Mouse (Mus musculus): ENCODE measurements around the gene Tgm6.

Gene Tgm6

DNA sequence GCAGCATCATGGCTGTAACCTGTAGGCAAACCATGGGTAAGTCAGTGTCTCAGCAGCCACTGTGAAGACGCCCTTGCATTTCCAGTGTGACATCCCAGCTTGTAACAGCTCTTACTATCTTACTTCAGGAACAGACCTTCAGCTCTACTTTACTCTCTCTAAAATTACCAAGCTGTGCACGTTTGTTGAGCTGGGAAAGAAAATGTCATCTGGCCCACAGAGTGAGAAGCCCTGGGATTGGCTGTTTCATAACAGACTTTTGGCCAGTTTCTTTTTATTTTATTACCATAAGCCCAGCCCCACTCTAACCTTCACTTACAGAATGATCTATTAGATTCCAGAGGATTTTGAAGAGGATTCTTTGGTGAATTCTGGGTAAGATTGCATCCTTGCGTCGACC is at the start of gene Tgm6:
Tgm6 (plus strand) TSS at position 301 of the 400 bp plus-strand sequence.
- DNase-seq (ENCODE audit: low read depth, low spot score), result no peak

DNA sequence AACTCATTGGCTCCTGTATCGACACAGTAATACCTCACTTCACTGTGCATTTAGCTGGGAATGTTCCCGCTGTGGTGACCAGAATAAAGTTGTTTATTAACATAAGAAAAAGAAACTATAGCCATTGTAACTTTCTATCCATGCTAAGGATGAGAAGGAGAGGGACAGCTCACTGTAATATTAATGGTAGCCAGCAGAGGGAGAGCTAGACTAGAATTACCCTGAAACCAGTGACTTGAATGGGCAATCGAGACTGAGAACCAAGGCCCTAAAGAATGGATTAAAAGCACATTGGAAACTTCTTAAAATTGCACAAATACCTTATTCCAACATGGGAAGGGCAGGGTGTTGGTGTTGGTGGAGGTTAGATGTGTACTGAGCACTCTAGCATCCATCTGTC is 44.0 kb upstream of the Tgm6 start:
- DNase-seq (ENCODE audit: low read depth, low spot score), result peak; percentile 35

DNA sequence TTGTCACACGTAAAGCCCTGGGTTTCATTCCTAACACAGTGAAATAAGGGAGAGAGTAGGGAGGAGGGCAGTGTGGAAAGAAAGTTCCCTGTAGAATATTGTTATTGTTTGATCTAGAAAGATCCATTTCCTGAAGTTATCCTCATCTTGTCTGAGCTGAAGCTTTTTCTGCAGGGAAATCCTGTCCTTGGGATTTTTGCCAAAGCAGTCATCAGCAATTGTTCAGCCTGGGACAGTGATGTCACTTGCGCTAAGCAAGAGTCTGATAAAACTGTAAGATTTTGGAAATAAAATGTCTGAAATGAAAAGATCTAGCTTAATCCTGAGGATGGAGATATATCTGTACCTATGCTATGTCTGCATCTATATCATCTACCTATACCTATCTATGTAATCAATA is 41.8 kb upstream of the Tgm6 start:
- no peak for DNase-seq (ENCODE audit: low read depth, low spot score)

DNA sequence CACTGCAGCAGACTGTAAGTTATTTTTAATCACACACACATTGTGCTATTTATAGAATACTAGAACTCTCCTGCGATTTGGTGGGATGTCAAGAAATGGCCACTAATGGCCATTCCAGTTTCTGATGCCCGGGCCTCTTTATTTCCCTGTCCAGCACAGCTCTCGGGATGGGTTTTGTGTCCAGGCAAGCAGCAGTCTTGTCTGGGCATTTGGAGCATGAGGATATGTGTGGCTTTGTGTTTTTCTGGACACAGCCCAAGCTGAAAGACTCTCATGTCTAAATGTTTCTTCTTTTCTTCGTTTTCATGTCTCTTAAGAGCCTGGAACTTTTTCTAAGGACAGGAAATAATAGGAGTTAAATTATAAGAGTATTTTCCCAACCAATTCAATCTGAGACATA is 588 bp downstream of the Tgm6 start:
- no peak for DNase-seq (ENCODE audit: low read depth, low spot score)

DNA sequence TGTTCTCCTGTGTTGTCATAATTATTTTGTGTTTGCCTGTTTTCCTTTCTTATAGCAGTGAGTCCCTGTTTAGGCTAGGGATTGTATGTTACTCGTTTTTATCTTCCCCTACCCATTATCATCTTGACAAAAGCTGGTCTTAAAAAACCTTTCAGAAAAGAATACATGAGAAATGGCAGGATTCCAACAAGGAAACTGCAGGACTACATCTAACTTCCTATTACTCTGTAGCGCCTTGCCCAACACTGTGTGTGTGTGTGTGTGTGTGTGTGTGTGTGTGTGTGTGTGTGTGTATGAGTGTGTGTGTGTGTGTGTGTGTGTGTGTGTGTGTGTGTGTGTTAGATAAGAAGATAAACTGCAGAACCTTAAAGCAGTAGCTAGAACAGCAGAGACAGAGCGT is 1.2 kb downstream of the Tgm6 start:
- no peak for DNase-seq (ENCODE audit: low read depth, low spot score)

DNA sequence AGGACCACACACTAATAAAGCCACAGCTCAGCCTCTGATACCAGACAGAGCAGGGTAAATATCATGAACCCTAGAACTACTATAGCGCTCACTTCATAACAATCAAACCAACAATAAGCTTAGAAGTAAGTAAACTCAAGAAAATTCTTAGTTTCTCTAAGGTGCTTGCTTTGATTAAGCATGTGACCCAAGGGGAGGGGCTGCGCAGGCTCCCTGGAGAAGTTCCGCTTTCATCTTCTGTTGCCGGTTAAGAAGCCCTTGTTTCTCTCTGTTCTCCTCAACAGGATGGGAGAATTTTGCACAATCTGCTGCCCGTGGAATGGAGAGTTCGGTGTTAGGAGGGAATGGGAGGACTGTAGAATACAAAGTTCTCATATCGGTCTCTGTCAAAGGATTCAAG is 6.4 kb downstream of the Tgm6 start:
- DNase-seq (ENCODE audit: low read depth, low spot score), result no peak

DNA sequence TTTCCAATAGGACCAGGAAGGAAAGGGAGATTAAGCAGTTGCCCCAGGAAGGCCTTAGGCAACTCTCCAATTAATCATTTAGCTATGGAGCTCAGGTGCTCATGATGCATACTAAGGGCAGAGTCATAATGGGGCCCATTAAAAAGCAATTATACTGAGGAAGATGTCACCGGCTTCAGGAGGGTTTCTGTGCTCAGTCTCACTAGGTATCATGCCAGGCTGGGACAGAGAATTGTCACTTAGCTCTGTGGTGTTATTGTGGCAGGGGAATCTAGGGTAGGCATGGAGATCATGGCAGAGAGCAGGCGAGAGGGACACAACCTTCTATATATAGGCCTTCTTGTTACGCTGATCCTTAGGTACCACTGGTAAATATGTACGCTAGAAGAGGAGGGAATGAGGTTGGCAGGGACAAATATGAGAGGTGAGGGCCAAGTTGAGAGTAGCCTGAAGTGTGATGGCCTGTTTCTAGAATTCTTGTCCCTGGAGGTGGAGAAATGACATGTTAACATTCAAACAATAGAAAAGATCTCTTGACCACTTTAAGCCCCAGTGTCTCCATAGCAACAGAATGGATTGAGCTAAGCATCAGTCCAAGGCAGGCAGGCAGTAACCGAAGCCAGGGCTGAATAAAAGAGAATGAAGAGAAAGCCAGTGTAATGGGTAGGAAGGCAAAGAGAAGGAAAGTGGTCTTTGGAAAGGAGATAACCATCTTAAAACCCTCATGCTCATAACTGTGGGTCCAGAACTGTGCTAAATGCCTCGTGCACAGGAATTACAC is 13.3 kb downstream of the Tgm6 start:
- DNase-seq (ENCODE audit: low read depth, low spot score), result no peak

DNA sequence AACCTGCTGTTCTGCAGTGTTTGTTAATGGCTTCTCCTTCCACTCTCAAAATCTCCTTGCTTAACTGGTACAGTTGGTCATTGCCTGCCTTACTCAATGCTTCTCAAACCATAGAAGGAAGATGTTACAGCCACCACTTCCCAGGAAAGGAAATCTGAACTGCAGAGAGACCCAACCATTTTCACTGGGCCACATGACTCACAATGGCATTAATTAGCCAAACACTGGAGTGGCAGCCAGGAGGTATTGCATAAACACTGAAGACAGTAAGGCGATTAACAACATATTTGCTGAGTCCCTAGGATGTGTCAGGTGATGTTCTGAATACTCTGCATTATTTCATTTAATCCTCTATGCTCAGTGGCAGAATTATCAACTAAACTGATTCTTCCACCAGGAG is 13.9 kb downstream of the Tgm6 start:
- DNase-seq (ENCODE audit: low read depth, low spot score), result no peak

DNA sequence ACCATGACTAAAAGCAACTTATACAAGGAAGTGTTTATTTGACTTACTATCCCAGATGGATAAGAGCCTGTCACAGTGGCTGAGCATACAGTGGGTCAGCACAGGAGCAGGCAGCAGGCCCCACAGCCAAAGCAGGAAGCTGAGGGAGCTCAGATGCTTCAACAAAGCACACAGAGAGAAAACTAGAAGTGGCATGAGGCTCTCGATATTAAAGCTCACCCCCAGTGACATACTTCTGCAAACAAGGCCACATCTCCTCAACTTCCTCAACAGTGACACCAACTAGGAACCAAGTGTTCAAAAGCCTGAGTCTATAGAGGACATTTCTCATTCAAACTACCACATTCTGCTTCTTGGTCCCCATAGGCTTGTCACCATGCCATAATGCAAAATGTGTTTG is 17.5 kb downstream of the Tgm6 start:
- DNase-seq (ENCODE audit: low read depth, low spot score), result no peak

DNA sequence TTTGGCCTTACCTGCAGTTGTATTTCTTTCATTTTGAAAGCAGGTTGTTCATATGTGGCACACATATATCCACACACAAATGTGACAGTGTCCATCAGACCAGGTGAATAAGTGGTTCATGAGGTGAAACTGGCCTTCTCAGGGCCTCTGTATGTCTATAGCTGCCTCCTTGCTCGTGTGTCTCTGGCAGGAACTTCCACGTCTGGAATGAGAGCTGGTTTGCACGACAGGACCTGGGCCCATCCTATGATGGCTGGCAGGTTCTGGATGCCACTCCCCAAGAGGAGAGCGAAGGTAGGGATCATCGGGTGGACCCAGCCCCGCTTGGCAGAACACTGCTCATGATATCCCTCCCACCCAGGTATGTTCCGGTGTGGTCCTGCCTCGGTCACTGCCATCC is 30.8 kb downstream of the Tgm6 start:
- no peak for DNase-seq (ENCODE audit: low read depth, low spot score)

DNA sequence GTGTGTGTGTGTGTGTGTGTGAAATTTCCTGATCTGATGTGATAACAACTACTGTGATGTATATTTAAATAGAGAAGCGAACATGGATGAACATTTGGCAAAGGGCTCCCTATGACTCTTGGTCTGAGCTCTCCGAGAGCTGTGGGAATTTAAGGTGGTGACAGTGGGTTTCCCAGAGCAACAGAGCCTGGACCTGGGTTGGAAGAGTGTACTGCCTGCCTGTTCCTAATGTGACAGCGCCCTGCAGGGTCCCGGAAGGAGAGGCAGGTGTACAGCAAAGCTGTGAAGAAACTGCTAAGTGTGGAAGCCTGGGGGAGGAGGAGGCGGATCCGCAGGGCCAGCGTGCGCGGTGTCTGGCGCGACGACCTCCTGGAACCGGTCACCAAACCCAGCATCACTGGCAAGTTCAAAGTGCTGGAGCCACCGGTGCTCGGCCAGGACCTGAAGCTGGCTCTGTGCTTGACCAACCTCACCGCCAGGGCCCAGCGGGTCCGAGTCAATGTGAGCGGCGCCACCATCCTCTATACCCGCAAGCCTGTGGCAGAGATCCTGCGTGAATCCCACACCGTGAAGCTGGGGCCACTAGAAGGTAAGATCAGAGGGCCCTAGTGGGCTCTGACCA is 32.6 kb downstream of the Tgm6 start:
- DNase-seq (ENCODE audit: low read depth, low spot score), result no peak

DNA sequence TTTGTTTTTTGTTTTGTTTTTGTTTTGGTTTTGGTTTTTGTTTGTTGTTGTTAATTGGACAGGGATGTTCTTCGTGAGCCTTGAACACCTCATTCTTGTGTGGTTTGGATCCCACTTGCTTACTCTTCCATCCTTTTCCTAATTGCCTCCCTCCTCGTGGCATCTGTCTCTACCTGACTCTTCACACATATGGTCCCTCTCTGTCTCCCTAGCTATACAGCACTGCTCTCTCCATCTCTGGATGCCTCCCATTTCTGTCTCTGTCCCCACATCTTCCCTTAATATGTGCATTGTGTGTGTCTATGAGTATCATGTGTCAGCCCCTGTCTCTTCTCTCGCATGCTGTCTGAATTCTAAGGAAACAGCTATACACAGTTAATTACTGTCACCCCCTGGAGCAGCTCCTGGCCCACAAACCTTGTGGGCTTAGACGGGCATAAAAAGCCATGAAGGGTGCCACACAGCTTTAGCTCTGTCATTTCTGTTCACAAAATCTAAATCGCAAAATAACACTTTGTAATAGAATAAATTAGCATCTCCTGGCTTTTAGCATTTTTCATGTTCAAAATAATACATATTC is 34.0 kb downstream of the Tgm6 start:
- no peak for DNase-seq (ENCODE audit: low read depth, low spot score)

DNA sequence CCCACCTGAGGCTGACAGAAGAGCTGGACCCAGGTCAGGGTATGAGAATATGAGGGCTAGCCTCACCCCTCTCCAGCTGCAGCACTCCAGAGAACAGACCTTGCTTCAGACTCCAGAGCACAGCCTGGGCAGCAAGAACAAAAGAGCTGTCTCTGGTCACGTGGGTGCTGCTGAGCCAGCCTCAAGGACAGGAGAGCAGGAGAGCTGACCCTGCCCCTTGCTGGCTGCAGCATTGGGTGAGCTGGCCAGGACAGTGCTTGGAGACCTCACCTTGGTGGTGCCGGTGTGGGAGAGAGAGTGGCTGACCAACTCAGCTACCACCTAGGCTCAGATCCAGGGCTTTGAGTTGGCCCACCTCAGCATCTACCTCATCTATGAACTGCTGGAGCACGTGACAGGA is 43.0 kb downstream of the Tgm6 start:
- DNase-seq (ENCODE audit: low read depth, low spot score), result no peak

DNA sequence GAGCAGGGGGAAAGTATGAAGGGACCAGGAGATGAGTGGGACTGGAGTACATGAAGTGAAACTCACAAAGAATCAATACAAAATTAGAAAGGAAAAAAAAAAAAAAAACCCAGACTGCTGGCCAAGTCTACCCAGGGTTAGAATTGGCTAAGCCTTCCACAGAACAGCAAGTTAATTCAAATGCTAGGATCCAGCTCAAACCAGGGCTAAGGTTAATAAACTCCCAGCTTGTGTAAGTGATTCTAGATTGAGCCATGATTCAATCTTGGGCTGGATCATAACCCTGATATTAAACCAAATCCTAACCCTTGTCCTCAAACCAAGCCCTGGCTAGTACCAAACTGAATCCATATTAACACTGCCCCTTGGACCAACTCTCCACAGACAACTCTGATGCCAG is 43.6 kb downstream of the Tgm6 start:
- DNase-seq (ENCODE audit: low read depth, low spot score), result no peak

DNA sequence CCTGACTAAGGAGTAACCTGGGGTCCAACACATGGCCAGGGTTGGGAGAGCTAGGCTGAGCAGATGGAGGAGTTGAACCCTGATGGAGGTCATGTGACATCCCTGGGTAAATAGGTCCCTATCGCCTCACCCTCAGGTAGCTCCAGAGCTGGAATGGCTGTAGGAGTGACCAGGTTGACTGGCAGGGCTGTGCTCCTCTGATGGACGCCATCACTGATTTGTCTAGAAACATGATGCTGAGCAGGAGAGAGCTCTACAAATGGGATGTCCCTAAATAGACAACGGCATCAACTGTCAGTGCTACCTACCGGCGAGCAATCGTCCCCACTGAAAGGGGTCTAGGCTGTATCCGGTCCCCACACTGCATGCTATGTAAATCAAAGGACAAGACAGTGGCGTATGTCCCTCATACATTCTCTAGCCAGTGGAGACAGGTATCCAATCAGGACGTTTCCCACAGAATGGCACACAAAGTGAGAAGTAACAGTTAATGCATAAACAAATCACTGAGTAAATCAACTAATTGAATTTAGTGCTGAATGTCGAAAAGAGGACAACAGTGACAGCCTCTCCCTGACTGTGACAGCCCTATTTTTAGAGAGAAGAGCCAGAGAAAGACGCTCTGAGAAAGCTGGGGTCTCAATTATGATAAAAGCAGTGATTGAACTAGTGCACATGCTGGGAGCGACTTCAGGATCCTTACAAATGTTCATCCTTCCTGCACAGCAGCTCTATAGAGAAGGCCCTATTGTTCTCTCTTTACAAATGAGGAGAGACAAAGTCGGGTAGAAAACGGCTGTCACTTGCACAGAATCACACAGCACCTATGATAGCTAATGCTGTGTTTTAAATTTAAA is 45.2 kb downstream of the Tgm6 start:
- DNase-seq (ENCODE audit: low read depth, low spot score), result no peak

DNA sequence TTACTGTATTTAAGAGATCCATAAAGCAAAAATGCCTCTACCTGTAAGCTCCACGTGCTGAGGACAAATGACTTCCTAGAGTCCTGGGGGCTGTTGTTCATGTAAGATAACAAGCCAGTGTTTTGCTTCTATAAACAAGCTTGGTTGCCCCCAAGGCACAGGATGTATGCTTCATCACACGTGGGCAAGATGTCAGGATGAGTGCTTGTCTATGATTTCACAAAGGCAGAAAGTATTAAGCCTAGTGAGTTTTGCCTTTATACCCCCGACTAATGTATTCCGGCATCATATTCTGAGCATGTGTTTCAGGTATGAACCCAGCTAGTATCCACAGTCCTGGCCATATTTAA is 45.8 kb downstream of the Tgm6 start:
- no peak for DNase-seq (ENCODE audit: low read depth, low spot score)

DNA sequence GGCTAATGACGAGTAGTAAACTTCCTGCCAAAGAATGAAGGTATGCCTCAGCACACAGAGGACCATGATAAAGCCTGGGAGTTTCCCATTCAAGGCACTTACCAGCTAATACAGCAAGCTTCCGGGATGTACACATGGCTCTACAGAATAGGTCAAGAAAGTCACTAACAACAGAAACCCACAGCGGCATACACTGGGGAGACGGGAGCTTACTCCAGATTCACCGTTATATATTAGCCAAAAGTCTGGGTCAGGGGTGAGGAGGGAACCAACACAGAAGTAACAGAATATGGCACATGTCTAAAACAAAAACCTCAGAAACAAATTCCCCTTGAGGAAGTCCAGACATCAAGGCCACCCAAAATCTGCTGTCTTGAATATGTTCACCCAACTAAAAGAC is 50.5 kb downstream of the Tgm6 start:
- no peak for DNase-seq (ENCODE audit: low read depth, low spot score)

DNA sequence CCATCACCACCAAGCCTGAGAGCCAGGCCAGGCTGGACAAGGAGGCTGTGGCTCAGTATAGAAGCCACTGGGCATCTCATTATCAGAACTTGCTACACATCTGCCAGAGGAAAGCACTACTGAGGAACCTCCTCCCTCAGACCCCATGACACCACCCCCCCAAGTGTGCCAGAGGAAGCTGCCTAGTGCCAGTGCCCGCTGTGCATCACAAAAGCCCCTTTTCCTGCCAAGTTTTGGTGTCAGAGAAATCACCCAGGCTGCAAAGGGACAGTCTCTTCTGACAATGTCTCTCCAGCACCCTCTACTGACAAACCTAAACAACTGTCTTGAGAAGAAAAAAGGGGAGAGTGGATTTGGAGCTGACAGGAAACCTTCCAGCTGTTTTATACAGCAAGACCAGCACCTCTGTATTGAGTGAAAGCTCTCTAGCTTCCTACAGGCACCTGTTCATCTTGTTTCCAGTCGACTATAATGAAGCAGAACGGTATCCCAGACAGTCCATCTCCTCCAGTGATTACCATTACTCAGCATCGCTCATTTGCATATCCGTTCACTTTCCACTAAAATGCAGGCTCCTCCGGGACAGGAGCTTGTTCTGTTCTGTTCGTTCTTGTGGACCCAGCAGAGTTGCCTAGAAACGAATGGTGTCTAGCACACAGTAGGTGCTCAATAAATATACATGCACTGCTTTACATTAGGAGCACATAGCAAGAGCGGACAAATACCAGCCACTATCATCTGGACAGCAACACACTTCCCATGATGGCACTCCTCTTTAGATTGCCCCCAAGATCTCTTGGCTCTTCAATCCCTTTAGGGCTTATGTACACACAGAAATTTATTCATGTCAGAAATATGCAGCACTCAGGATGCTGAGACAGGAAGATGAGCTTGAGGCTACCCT is 54.3 kb downstream of the Tgm6 start:
- peak; percentile 21 for DNase-seq (ENCODE audit: low read depth, low spot score)

DNA sequence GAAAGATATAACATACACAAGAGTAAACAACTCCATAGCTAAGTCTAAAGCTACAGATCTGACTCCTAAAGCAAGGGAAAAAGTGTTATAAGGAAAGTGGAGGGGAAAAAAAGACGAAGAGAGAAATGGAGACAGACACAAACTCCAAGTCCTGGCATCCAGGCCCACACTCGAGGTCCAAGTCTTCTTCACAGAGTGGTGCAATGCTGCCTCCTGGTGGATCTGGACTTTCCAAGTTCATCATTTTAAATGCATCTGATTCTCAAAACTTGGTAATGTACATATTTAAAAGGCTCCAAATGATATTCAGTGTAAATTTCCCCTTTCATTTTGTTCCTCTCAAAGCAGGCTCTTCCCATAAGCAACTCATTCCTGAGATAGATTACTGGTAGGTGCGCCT is 55.6 kb downstream of the Tgm6 start:
- peak; percentile 60 for DNase-seq (ENCODE audit: low read depth, low spot score)

DNA sequence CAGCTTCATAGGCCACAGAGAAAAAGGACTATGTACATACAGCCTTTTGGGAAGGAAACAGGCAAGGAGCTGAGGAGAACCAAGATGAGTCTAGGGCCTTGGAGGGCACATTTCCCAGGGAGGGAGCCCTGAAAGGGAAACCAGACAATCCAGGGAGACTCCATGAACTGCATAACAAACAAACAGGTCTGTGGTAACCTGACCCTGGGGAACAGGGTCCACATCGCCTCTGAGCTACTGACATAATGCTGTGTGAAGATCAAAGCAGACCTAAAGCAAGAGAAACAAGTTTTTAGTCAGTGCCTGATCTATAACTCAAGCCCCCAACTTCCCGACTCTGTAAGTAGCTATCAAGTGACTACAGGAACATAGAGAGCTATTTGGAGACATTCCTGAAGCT is 59.5 kb downstream of the Tgm6 start:
- no peak for DNase-seq (ENCODE audit: low read depth, low spot score)

DNA sequence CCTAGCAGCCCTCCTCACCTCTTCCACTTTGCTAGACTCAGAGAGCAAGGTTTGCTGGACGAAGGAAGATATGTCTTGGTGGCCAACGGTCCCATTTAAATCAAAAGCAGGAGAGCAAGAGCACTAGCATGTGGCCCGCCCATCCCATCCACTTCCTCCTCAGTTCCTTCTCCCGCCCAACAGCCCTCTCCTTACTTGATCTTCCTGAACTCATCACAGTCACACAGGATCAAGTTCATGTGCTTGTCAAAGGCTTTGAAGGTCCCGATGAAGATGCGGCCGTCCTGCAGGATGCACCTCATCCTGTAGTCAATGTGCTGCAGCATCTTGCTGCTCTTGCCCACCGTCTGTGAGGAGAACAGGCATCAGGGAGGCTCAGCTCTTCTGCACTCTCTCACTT is 64.6 kb downstream of the Tgm6 start:
- DNase-seq (ENCODE audit: low read depth, low spot score), result no peak

DNA sequence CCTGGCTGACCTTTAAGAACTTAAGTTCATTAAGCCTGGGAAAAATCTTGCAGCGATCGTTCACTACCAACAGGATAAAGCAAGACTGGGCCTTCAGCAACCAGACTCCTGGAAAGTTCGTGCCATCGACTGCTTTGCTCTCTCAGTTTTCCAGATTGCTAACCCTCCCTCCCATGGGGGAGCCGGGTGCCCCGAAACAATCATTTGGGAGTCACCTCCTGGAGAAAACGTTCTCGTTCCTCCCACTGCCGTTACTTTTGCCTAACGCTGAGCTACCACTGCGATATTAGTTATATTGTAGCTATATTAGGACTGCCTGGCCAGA is 66.1 kb downstream of the Tgm6 start:
- no peak for DNase-seq (ENCODE audit: low read depth, low spot score)

All from CD4-positive, CD25-positive, alpha-beta regulatory T cell, adult 2 months (primary cell).